Mouse (Mus musculus) cerebellum, postnatal 10 days (tissue): Measurements from ENCODE around the gene Vpreb2.
"Not testable (repeated sequence)": the region's sequence is repeated elsewhere in the genome, so short reads cannot be mapped to it uniquely, and the experiment has no call there.

Source experiments
- DNase-seq, 2 experiments: peaks; one replicate each; pipeline ENCODE4 v3.0.0; 2021; ENCODE audit warnings: mixed read lengths in 2 of 2

The Vpreb2 gene

GRCm38 (mm10) chr16:17980128-17980527, at the start of gene Vpreb2:
Gene Vpreb2, plus strand, starts transcription at chr16:17980428.
- no peak for DNase-seq

GRCm38 (mm10) chr16:17931906-17932460, 48.2 kb upstream of the Vpreb2 start:
- DNase-seq = no peak

- DNase-seq = no peak
Observed at GRCm38 (mm10) chr16:17933594-17934444, 46.4 kb upstream of the Vpreb2 start.

GRCm38 (mm10) chr16:17934445-17934910, 45.8 kb upstream of the Vpreb2 start:
- no peak for DNase-seq

GRCm38 (mm10) chr16:17936776-17937175, 43.5 kb upstream of the Vpreb2 start:
- no peak for DNase-seq

- no peak for DNase-seq
Observed at GRCm38 (mm10) chr16:17938187-17938586, 42.0 kb upstream of the Vpreb2 start.

- peak; percentile 77 to 83 for DNase-seq
Observed at GRCm38 (mm10) chr16:17938821-17939220, 41.4 kb upstream of the Vpreb2 start.

GRCm38 (mm10) chr16:17939255-17939751, 40.9 kb upstream of the Vpreb2 start:
- DNase-seq = peak in 1 of 2 experiments; percentile 43

GRCm38 (mm10) chr16:17943466-17943865, 36.8 kb upstream of the Vpreb2 start:
- DNase-seq = no peak

GRCm38 (mm10) chr16:17945081-17945831, 35.0 kb upstream of the Vpreb2 start:
- no peak for DNase-seq

- DNase-seq = no peak
Observed at GRCm38 (mm10) chr16:17949421-17949877, 30.8 kb upstream of the Vpreb2 start.

- DNase-seq = no peak
Observed at GRCm38 (mm10) chr16:17950068-17950467, 30.2 kb upstream of the Vpreb2 start.

- DNase-seq = no peak
Observed at GRCm38 (mm10) chr16:17951618-17952017, 28.6 kb upstream of the Vpreb2 start.

- not testable (repeated sequence) for DNase-seq
Observed at GRCm38 (mm10) chr16:17956052-17956638, 24.1 kb upstream of the Vpreb2 start.

- no peak for DNase-seq
Observed at GRCm38 (mm10) chr16:17962091-17962490, 18.1 kb upstream of the Vpreb2 start.

GRCm38 (mm10) chr16:17971853-17972252, 8.4 kb upstream of the Vpreb2 start:
- DNase-seq = no peak

GRCm38 (mm10) chr16:17977840-17978239, 2.4 kb upstream of the Vpreb2 start:
- not testable (repeated sequence) for DNase-seq

- no peak for DNase-seq
Observed at GRCm38 (mm10) chr16:17983201-17983600, 3.0 kb downstream of the Vpreb2 start.

- peak; percentile 55 to 61 for DNase-seq
Observed at GRCm38 (mm10) chr16:17984231-17984630, 4.0 kb downstream of the Vpreb2 start.

- peak in 1 of 2 experiments; percentile 6 for DNase-seq
Observed at GRCm38 (mm10) chr16:17985078-17985477, 4.8 kb downstream of the Vpreb2 start.

- peak; percentile 78 to 83 for DNase-seq
Observed at GRCm38 (mm10) chr16:17986456-17987132, 6.4 kb downstream of the Vpreb2 start.

- DNase-seq = no peak
Observed at GRCm38 (mm10) chr16:17987703-17988102, 7.5 kb downstream of the Vpreb2 start.
